Mouse (Mus musculus) left cerebral cortex, adult 18-20 months (tissue): ENCODE results near the gene Gm40460. TPM values are rescaled to one million over a fixed set of nuclear protein-coding genes. Genes with fewer than 3 reads are reported as not detected.

Source experiments
- total RNA-seq, 2 experiments: library from RNA; stranded (reverse); gene quantifications; 2 replicates each; pipeline ENCODE4 v1.2.3; 2021

Gm40460 gene
- total RNA-seq, 2 experiments from 2014 or later = not detected

Other genes starting within 250 kb of the Gm40460 start
- gene Mob2, start 180.0 kb downstream of the Gm40460 start, total RNA-seq = 10 to 100 TPM; 37.7 to 39.1 TPM
- 100 to 1,000 TPM; 150 to 154 TPM for gene Dusp8, start 145.2 kb downstream of the Gm40460 start, total RNA-seq
- not detected for gene Gm45618, start 120.3 kb downstream of the Gm40460 start, total RNA-seq
- gene Gm39115, start 105.0 kb downstream of the Gm40460 start, total RNA-seq = not detected
- not detected for gene Gm45337, start 96.5 kb downstream of the Gm40460 start, total RNA-seq
- gene Gm29735, start 84.0 kb downstream of the Gm40460 start, total RNA-seq = not detected
- not detected for gene Gm4553, start 75.3 kb downstream of the Gm40460 start, total RNA-seq
- not detected for gene Krtap5-2, start 65.1 kb downstream of the Gm40460 start, total RNA-seq
- not detected for gene Gm10153, start 50.7 kb downstream of the Gm40460 start, total RNA-seq
- not detected for gene Krtap5-3, start 39.7 kb downstream of the Gm40460 start, total RNA-seq
- not detected for gene Gm7579, start 29.2 kb downstream of the Gm40460 start, total RNA-seq
- gene Krtap5-5, start 11.1 kb downstream of the Gm40460 start, total RNA-seq = not detected
- gene Gm2431, start 17.3 kb upstream of the Gm40460 start, total RNA-seq = not detected
- not detected for gene Gm4559, start 33.3 kb upstream of the Gm40460 start, total RNA-seq
- not detected for gene Krtap5-1, start 56.0 kb upstream of the Gm40460 start, total RNA-seq
- gene Krtap5-4, start 62.5 kb upstream of the Gm40460 start, total RNA-seq = not detected
- gene Ifitm10, start 132.7 kb upstream of the Gm40460 start, total RNA-seq = 10 to 100 TPM; 35.2 to 38.2 TPM
- gene Gm49369, start 141.6 kb upstream of the Gm40460 start, total RNA-seq = 1 to 10 TPM in 1 of 2 experiments, not detected in 1; 6.0 TPM
- gene Ctsd, start 147.0 kb upstream of the Gm40460 start, total RNA-seq = 100 to 1,000 TPM; 307 to 342 TPM
- not detected for gene Syt8, start 193.8 kb upstream of the Gm40460 start, total RNA-seq
- under 1 TPM in 1 of 2 experiments, not detected in 1; 0.44 TPM for gene Tnni2, start 200.7 kb upstream of the Gm40460 start, total RNA-seq
- gene Lsp1, start 219.7 kb upstream of the Gm40460 start, total RNA-seq = 1 to 10 TPM; 4.2 to 5.7 TPM